Mouse (Mus musculus) midbrain, embryonic 10.5 days (tissue): Measurements from ENCODE around the gene Mthfsd. TPM values are rescaled to one million over a fixed set of nuclear protein-coding genes. Genes with fewer than 3 reads are reported as not detected.

Experiments used
- DNase-seq: peaks from one replicate; pipeline ENCODE4 v3.0.0-alpha.2; 2017; ENCODE audit warnings: low spot score
- H3K27ac ChIP-seq: fragments of 300-500 bp; sonication (generic); replicated peaks from 2 replicates; pipeline ENCODE4 v1.5.1; 2016; ENCODE audit warnings: mild to moderate bottlenecking
- H3K27me3 ChIP-seq: fragments of 300-500 bp; sonication (generic); 2 replicates; pipeline ENCODE4 v1.6.1; 2016; ENCODE audit warnings: low read depth, mild to moderate bottlenecking; ENCODE audit not compliant: poor library complexity, severe bottlenecking
- H3K36me3 ChIP-seq: fragments of 300-500 bp; sonication (generic); 2 replicates; pipeline ENCODE4 v1.6.1; 2016; ENCODE audit warnings: mild to moderate bottlenecking, moderate library complexity
- H3K4me1 ChIP-seq: fragments of 300-500 bp; sonication (generic); 2 replicates; pipeline ENCODE4 v1.6.1; 2016
- H3K4me3 ChIP-seq: fragments of 300-500 bp; sonication (generic); 2 replicates; pipeline ENCODE4 v1.5.1; 2016; ENCODE audit warnings: mild to moderate bottlenecking, moderate library complexity
- H3K9me3 ChIP-seq: fragments of 300-500 bp; sonication (generic); replicated peaks from 2 replicates; pipeline ENCODE4 v1.6.1; 2016; ENCODE audit warnings: mild to moderate bottlenecking
- WGBS: fragments of 180-500 bp; shearing (Covaris S2); methylation state at CpG from one replicate; pipeline ENCODE4 v1.1.7; 2016; 5-methylcytosine and 5-hydroxymethylcytosine counted together
- polyA plus RNA-seq: library from polyadenylated mRNA; unstranded; fragments of >200 nt; fragmentation: Nextera tagmentation; extraction: Ambion mirVana; gene quantifications from 2 replicates; pipeline ENCODE4 v1.2.1, GENCODE M21; 2016

The Mthfsd gene
- polyA plus RNA-seq, 1 experiment from 2014 or later: 66.3 TPM

DNA sequence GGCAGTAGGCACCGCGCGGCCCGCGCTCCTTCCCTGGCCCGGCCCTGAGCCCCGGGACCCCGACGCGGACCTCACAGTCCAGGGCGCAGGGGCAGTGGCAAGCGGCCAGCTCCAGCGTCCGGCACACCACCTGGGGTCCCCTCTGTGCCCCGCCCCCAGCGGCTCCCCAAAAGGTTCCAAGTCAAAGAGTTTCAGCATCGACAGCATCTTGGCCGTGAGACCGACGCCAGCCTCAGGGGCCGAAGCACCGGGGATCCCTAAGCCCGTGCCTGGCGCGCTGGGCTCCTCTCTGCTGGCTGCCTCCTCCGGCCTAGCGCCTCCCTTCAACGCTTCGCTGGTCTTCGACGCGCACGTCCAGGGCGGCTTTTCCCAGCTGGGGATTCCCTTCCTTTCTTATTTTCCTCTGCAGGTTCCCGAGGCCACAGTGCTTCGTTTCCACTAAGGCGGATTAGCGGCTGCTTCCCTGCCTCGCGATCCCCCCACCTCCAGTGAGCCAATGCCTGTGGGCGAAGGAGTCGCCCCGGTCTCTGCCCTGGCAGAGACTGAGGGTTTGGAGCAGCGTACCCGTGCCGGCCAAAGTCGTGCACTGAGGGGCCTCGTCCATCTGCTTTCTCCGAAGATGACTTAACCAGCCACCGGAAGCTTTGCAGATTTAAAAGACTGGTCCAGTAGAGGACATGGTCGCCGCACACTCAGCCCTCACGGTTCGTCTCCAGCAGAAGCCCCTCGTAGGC lies 20.5 kb upstream of the Mthfsd start:
- WGBS: 1% methylated on average over 55 of the region's 55 CpGs
- H3K4me1 ChIP-seq: peaks cover 38% of the 10 kb centered on the region
- H3K36me3 ChIP-seq: no peaks in the 10 kb centered on the region
- peaks cover 4% of the 10 kb centered on the region; the same call in 1 of the 2 replicates for H3K9me3 ChIP-seq
- H3K27ac ChIP-seq: no peak overlapping the region
- H3K4me3 ChIP-seq: peak overlapping the region; percentile 29
- H3K27me3 ChIP-seq: peaks cover 98% of the 10 kb centered on the region
- DNase-seq: peak; percentile 54

DNA sequence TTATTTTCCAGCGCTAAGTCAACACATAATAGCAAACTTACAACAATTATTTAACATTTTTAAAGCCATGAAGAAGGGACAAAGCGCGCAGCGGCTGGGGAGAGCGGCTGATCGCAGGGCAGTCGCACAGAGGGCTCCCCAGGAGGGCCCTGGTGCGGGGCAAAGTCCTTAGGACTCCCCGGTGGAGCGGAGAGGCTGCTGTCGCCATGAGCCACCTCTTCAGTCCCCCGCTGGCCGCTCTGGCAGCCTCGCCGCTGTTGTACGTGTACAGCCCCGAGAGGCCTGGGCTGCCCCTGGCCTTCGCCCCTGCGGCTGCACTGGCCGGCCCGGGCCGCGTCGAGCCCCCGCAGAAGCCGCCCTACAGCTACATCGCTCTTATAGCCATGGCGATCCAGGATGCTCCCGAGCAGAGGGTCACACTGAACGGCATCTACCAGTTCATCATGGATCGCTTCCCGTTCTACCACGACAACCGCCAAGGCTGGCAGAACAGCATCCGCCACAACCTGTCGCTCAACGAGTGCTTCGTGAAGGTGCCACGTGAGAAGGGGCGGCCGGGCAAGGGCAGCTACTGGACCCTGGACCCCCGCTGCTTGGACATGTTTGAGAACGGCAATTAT lies 19.7 kb upstream of the Mthfsd start, which contains the start of gene Foxl1:
TSS of gene Foxl1 (plus strand) at position 185 of the 620 bp plus-strand sequence.
- H3K27me3 ChIP-seq: peaks cover 99% of the 10 kb centered on the region
- H3K27ac ChIP-seq: no peak within 1 kb of the TSS
- DNase-seq: peak; percentile 48
- H3K4me3 ChIP-seq: peak within 1 kb of the TSS; percentile 29
- peaks cover 38% of the 10 kb centered on the region for H3K4me1 ChIP-seq
- no peaks in the 10 kb centered on the region for H3K36me3 ChIP-seq
- H3K9me3 ChIP-seq: peaks cover 4% of the 10 kb centered on the region; the same call in 1 of the 2 replicates
- under 1% methylated on average over 43 of the region's 43 CpGs for WGBS

DNA sequence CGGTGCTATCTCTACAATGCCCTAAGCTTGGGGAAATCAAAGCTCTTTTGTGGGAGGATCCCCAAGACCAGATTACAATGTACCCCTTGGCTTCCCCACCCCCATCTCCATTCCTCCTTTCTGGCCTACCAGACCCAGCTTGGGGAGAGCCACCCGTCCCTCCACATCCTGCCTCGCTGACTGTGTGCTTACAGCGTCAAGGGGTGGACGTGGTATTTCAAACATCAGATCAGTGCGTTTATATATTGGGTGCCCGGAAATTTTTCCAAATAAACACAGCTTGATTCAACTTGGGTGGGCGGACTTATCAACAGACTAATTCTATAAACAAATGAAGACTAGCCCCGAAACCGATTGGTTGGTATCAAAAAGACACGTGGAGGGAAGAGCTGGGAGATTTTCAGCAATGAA lies 19.1 kb upstream of the Mthfsd start:
- Histone ChIP-seq H3K9me3 (peaks cover 4% of the 10 kb centered on the region; the same call in 1 of the 2 replicates), H3K36me3 (no peaks in the 10 kb centered on the region), H3K27ac (no peak overlapping the region), H3K4me3 (no peak overlapping the region), H3K27me3 (peaks cover 99% of the 10 kb centered on the region), H3K4me1 (peaks cover 38% of the 10 kb centered on the region)
- 3% methylated on average over 11 of the region's 11 CpGs for WGBS
- peak; percentile 27 for DNase-seq

DNA sequence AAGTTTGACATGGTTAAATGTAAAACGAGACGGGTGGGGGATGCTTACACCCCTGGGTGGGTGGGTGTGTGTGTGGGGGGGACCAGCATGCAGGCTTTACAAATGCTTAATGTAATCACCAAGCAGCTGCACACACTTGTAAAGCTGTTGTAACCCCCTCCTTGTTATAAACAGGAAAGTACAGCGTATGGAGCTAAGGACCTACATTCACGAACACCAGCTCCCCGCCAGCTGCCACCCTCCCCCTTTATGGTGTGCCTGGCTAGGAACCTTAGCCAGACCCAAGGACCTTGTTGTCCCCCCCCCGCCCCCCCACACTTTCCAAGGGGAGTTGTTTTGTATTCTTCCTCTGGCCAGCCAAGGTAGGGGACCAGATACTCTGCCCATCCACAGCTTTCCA lies 18.5 kb upstream of the Mthfsd start:
- H3K36me3 ChIP-seq: no peaks in the 10 kb centered on the region
- no peak overlapping the region for H3K4me3 ChIP-seq
- H3K27me3 ChIP-seq: peaks cover 99% of the 10 kb centered on the region
- DNase-seq: no peak
- no peak overlapping the region for H3K27ac ChIP-seq
- WGBS: under 1% methylated on average over 6 of the region's 6 CpGs
- H3K4me1 ChIP-seq: peaks cover 34% of the 10 kb centered on the region
- peaks cover 4% of the 10 kb centered on the region; the same call in 1 of the 2 replicates for H3K9me3 ChIP-seq

DNA sequence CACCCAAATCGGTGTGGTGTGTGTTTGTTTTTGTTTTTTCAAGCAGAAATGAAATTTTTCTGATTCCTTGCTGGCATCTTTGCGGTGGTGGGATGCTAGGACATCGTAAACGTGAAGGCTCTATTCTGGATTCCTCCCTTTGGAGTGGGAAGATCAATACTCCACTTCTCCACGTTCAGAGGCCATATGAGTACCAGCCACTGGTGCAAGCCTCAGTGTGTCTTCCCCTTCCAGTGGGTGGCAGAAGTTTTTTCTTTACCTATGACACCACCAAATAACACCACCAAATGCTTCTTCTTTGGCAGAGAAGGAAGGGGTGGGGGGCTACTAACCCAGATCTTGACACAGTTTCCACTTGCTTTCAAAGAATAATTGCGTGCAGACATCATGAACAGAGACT lies 18.0 kb upstream of the Mthfsd start:
- DNase-seq: peak; percentile 26
- 2% methylated on average over 6 of the region's 6 CpGs for WGBS
- Histone ChIP-seq H3K36me3 (no peaks in the 10 kb centered on the region), H3K4me3 (no peak overlapping the region; the same call in 1 of the 2 replicates), H3K27ac (no peak overlapping the region), H3K27me3 (peaks cover 100% of the 10 kb centered on the region), H3K9me3 (peaks cover 4% of the 10 kb centered on the region; the same call in 1 of the 2 replicates), H3K4me1 (peaks cover 34% of the 10 kb centered on the region)

DNA sequence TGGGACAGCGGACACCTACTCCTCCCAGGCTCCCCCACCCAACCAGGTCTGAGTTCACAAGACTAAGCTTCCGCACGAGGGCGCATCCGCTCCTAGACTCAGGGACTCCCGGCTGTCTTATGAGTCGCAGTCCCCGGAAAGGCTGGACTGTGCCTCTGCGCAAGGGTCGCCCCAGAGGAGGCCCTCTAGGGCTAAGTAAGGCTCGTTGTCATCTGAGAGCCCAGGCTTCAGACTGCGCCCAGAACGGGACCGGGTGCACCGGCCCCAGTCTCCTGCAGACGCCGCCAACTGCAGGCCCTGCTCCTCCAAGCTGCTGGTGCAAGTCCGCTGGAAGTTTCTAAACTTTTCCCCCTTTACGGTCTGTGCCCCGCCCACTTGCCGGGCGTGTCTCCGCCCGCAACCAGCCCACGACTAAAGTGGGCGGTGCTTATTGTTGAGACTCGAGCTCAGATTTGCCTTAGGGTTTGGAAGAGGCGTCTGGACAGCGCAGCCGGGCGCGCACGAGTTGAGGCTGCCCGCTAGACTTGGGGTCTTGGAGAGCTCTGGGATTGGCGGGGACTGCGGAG lies 17.2 kb upstream of the Mthfsd start:
- DNase-seq: peak; percentile 82
- peaks cover 100% of the 10 kb centered on the region for H3K27me3 ChIP-seq
- WGBS: under 1% methylated on average over 36 of the region's 36 CpGs
- H3K27ac ChIP-seq: no peak overlapping the region
- peak overlapping the region; percentile 49 for H3K4me3 ChIP-seq
- H3K9me3 ChIP-seq: peaks cover 4% of the 10 kb centered on the region; the same call in 1 of the 2 replicates
- H3K4me1 ChIP-seq: peaks cover 34% of the 10 kb centered on the region
- H3K36me3 ChIP-seq: no peaks in the 10 kb centered on the region

DNA sequence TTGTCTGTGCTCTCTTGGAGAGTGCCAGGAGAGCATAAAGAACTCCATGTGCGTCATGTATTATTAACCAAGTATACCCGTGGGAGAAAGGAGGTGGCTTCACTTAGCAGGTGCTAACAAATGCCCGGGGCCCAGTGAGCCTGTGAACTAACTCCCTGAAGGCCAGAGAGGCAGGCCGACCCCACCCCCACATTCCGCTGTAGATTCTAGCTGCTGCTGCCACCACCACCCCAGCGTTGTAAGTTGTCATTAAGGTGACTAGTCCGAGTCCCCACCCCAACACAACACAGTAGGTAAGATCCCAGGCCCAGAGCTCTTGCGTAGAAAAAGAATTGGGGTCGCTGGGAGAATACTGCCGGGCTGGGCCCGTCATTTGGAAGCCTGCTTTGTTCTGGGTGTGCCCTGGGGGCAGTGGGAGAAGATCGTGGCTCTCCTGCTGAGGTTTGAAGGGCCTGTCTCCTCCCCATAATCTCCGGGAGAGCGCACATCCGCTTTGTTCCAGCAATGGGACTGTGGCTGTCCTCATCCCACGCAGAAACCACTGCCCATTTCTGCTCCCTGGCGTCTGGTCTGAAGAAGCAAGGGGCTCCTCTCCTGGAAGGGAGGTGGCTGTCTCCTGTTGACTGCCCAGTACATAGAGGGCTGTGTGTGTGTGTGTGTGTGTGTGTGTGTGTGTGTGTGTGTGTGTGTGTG lies 16.5 kb upstream of the Mthfsd start:
- H3K9me3 ChIP-seq: peaks cover 4% of the 10 kb centered on the region; the same call in 1 of the 2 replicates

DNA sequence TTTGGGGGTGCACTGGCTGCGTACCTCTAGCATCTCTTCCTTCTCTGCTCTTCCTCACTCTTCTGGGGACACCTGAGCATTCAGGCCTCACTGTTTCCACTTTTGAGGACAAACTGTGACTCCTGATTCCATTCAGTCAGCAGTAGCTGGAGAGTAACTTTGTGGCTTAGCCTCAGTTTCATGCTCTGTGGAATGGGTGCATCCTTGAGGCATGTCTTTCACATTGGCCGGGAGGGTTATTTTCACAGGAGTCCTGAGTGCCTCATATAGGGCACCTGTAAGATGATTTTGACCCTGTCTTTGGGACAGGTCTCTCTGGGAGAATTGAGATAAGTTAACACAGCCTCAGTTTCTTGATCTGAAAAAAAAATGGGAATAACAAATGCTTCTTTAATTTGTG lies 14.9 kb upstream of the Mthfsd start:
- Histone ChIP-seq H3K4me3 (no peak overlapping the region), H3K9me3 (peaks cover 4% of the 10 kb centered on the region; the same call in 1 of the 2 replicates), H3K36me3 (no peaks in the 10 kb centered on the region), H3K27ac (no peak overlapping the region), H3K27me3 (peaks cover 100% of the 10 kb centered on the region), H3K4me1 (peaks cover 22% of the 10 kb centered on the region)
- DNase-seq: no peak
- WGBS: 34% methylated on average over 2 of the region's 2 CpGs

More for the DNA sequence above, 16.5 kb upstream of the Mthfsd start:
- Histone ChIP-seq H3K4me1 (peaks cover 34% of the 10 kb centered on the region), H3K27ac (no peak overlapping the region), H3K27me3 (peaks cover 100% of the 10 kb centered on the region), H3K4me3 (peak overlapping the region; percentile 49), H3K36me3 (no peaks in the 10 kb centered on the region)
- DNase-seq: peak; percentile 19
- whole genome bisulfite sequencing: 1% methylated on average over 17 of the region's 17 CpGs

DNA sequence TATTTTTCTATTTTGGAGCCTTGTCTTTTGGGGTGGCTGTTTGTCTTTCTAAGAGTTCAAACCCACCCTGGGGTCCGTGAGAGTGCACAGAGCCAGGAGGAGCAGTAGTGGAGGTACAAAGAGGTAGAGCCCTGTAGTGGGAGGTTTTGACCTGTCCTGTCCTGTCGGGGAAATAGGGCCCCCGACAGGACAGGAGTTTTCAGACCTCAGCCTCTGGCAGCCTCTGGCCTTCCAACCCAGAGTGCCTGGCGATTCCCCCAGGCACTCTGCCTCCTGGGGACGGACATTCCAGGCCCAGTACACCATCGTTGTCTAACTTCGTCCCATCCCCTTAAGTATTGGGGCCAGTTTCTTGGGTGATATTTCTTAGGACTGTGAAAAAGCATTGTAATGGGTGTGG lies 14.2 kb upstream of the Mthfsd start:
- Histone ChIP-seq H3K4me3 (no peak overlapping the region), H3K36me3 (no peaks in the 10 kb centered on the region), H3K4me1 (peaks cover 22% of the 10 kb centered on the region), H3K27me3 (peaks cover 100% of the 10 kb centered on the region), H3K9me3 (peaks cover 4% of the 10 kb centered on the region; the same call in 1 of the 2 replicates), H3K27ac (no peak overlapping the region)
- WGBS: 3% methylated on average over 7 of the region's 7 CpGs
- peak; percentile 18 for DNase-seq

DNA sequence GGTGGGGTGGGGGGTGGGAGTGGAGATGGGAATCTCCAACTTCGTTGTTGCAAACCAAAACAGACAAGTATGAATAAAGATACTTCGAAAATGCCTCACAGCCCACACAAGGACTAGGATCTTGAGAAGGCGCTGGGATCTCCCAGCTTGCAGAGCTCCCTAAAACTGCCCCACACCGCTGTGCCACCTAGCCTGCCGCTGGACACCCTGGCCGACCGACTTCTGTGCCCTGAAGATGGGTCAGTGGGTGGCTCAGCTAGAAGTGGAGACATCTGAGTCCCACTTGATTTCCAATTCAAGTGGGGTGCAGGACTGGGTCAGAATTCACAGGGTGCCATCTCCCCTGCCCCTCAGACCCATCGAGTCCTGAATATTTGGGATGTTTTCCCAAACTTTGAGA lies 13.5 kb upstream of the Mthfsd start:
- no peak overlapping the region for H3K27ac ChIP-seq
- H3K36me3 ChIP-seq: no peaks in the 10 kb centered on the region
- DNase-seq: no peak
- H3K27me3 ChIP-seq: peaks cover 100% of the 10 kb centered on the region
- peaks cover 28% of the 10 kb centered on the region for H3K4me1 ChIP-seq
- peaks cover 4% of the 10 kb centered on the region; the same call in 1 of the 2 replicates for H3K9me3 ChIP-seq
- no peak overlapping the region for H3K4me3 ChIP-seq
- 16% methylated on average over 8 of the region's 8 CpGs for WGBS

DNA sequence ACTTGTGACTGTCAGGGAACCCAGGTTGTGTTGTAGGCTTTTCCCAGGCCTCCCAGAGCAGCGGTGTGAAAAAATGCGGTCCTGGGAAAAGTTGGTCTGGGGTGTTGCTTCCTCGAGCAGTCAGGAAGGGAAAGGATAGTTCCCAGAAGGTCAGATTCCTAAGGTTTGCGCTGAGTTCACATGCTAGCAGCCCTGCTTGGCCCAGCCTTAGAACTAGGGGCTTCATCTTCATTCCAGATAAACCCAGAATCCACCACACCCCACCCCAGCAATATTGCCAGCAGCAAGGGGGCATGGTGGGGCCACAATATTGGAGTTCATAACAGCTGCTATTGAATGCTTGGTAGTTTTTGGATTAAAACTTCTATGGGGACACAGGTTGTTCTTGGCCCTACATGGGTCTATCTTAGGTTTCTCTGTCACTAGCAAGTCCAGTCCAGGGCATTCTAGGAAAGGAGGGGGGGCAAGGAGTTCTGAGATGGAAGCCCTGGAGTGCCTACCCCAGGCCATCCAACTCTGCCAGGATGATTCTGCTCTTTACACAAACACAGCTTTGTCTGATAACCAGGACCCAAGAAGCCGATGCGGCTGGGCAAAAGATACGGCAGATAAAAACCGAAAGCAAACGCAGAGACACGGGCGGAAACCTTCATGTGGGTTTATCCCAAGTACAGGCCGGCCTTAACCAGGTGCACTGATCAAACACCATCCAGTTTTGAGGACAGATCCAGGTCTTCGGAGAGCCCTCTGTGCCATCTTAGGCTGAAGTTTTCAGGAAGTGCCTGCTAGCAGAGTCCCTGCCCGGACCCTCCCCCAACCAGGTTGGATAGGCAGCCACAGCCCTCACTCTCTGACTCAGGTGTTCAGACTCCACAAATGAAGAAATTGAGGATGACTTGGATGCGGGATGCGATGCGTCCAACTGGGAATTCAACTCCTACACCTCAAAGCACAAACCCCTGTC lies 12.5 kb upstream of the Mthfsd start:
- H3K27me3 ChIP-seq: peaks cover 100% of the 10 kb centered on the region
- peaks cover 33% of the 10 kb centered on the region for H3K4me1 ChIP-seq
- 0 out of 2 replicates have a peak overlapping the region, but pooled peaks have one; percentile 18 for H3K4me3 ChIP-seq
- 4% methylated on average over 17 of the region's 17 CpGs for WGBS
- DNase-seq: peak; percentile 17
- H3K27ac ChIP-seq: no peak overlapping the region
- peaks cover 4% of the 10 kb centered on the region; the same call in 1 of the 2 replicates for H3K9me3 ChIP-seq
- no peaks in the 10 kb centered on the region for H3K36me3 ChIP-seq
